Mouse (Mus musculus): Measurements from ENCODE around the gene Pls3.
A peak's percentile ranks its signal among the peaks of the same experiment; 100 is the strongest.
"Not testable (repeated sequence)": the region's sequence is repeated elsewhere in the genome, so short reads cannot be mapped to it uniquely, and the experiment has no call there.

Gene Pls3

GRCm38 (mm10) chrX:75777461-75777860 is 97.5 kb downstream of the Pls3 start:
- DNase-seq (ENCODE audit: low spot score in 2 of 2): no peak

GRCm38 (mm10) chrX:75764794-75765328 is 110.1 kb downstream of the Pls3 start:
- no peak for DNase-seq (ENCODE audit: low spot score in 2 of 2)

- DNase-seq (ENCODE audit: low spot score in 2 of 2): peak; percentile 4 to 49
Measured at GRCm38 (mm10) chrX:75764135-75764793, 110.7 kb downstream of the Pls3 start.

- DNase-seq (ENCODE audit: low spot score in 2 of 2): not testable (repeated sequence)
Measured at GRCm38 (mm10) chrX:75759461-75759860, 115.5 kb downstream of the Pls3 start.

GRCm38 (mm10) chrX:75759036-75759435 is 115.9 kb downstream of the Pls3 start:
- peak in 1 of 2 experiments; percentile 83 for DNase-seq (ENCODE audit: low spot score in 2 of 2)

- DNase-seq (ENCODE audit: low spot score in 2 of 2): peak in 1 of 2 experiments; percentile 66
Measured at GRCm38 (mm10) chrX:75757966-75758365, 117.0 kb downstream of the Pls3 start.

GRCm38 (mm10) chrX:75754531-75754930 is 120.5 kb downstream of the Pls3 start:
- not testable (repeated sequence) for DNase-seq (ENCODE audit: low spot score in 2 of 2)

GRCm38 (mm10) chrX:75750126-75750725 is 124.8 kb downstream of the Pls3 start:
- DNase-seq (ENCODE audit: low spot score in 2 of 2): peak in 1 of 2 experiments; percentile 60

- DNase-seq (ENCODE audit: low spot score in 2 of 2): peak in 1 of 2 experiments; percentile 80
Measured at GRCm38 (mm10) chrX:75749312-75749711, 125.7 kb downstream of the Pls3 start.

GRCm38 (mm10) chrX:75744466-75744865 is 130.5 kb downstream of the Pls3 start:
- DNase-seq (ENCODE audit: low spot score in 2 of 2): peak in 1 of 2 experiments; percentile 83

- DNase-seq (ENCODE audit: low spot score in 2 of 2): not testable (repeated sequence)
Measured at GRCm38 (mm10) chrX:75739464-75739863, 135.5 kb downstream of the Pls3 start.

All from urinary bladder, postnatal 36 days (tissue).